Mouse (Mus musculus) skeletal muscle tissue, adult 2 months (tissue): ENCODE measurements at regions not wholly inside any gene's neighbourhood (a gene's known extent, or its start where the extent isn't known, plus 50 kb on each side); places are given as distances from the start of the nearest gene placed in this dataset.
A peak's percentile ranks its signal among the peaks of the same experiment; 100 is the strongest.

Experiments used
- DNase-seq: peaks from one replicate; pipeline ENCODE4 v3.0.0-alpha.2; 2012; ENCODE audit warnings: low read depth, low spot score

GRCm38 (mm10) chr5:133821273-133821672 is 278.2 kb upstream of the Castor2 start:
- DNase-seq: no peak

GRCm38 (mm10) chr5:133815462-133815861 is 284.0 kb upstream of the Castor2 start:
- DNase-seq: no peak

- no peak for DNase-seq
Measured at GRCm38 (mm10) chr5:133814436-133814835, 285.1 kb upstream of the Castor2 start.

- no peak for DNase-seq
Measured at GRCm38 (mm10) chr5:133812216-133812615, 287.3 kb upstream of the Castor2 start.

DNA sequence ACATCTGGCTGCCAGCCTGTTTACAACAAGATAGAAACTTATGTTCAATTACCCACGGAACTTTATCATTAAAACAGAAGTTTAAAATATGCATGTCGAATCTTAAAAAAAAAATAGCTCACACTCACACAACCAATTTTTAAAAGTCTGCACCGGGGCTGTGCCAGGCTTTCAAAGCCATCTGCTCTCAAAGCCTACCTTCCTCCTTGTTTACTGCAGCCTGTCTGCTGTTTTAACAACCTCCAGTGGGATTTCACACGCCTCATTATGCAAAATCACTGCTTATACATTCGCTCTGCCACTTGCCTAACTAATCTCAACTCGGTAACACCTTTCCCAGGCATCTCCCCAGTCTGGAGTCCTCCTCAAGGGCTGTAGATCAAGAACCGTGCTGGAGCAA is 292.6 kb upstream of the Castor2 start:
- no peak for DNase-seq

GRCm38 (mm10) chr5:133802001-133802400 is 297.5 kb upstream of the Castor2 start:
- DNase-seq: no peak

DNA sequence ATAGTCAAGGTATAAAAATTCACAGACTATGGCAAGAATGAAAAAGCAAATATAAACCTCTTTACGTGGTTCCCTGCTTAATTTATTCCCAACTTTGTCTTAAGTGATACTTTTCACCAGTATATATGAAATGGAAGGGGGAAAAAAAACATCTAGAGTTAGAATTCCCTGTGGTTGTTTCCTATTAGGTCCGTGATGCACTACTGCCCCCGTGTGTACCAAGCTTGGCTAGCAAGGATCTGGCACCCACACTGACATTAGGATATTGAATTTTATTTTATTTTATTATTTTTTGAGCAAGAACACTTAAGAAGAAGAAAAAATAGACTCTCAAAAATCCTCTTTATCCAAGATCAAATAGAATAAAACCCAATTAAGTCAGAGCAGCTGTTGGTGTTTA is 303.9 kb upstream of the Castor2 start:
- no peak for DNase-seq

DNA sequence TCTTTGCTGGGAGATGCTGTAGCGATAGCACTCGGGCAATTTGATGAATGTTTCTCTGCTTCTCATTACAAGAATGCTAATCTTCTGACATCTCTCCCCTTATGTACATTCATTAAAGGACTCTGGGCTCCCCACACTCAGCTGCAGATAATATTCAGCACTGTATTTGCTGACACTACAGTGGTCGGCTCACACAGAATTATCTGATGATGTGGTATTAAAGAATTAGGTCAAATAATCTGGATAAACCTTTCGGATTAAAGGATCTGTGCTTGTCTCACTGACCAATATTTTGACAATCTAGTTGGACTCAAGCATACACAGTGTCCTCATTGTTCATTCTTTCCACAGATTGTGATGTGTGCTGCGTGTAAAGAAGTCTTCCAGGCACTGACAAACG is 308.8 kb upstream of the Castor2 start:
- DNase-seq: no peak

DNA sequence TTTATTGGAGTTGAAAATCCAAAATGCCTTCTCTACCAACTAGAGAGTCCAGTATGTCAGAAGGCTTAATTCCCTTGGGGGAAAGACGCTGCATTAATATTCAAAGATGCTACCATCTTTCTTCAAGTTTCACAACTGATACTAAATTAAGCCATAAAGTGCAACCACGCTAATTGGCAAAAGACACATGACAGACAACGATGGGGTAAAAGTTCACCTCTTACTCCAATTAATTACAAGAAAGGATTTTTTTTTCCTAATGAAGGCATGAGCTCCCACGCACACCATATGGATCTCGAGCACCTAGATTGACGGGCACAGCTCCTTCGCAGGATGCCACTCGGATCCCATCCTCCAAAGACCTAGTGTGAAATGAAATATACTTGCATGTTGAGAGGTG is 311.5 kb upstream of the Castor2 start:
- DNase-seq: no peak

DNA sequence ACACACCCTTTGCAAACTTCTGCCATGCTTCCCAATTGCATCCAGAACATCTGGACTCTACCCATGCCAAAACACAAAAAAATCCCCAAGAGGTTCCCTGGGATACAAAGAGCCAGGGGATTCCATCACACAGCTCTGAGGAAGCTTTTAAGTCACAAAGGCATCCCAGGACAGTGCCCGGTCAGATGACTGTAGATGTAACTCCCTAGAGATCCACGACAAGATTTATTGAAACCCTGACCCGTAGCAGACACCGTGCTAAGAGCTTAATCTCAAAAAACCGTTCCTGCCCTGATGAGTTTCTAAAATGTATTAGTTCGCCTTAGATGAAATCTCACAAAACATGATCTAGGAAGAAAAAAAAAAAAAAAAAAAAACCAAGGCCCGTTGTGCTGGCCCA is 312.0 kb upstream of the Castor2 start:
- peak; percentile 24 for DNase-seq

GRCm38 (mm10) chr5:133776591-133776990 is 322.9 kb upstream of the Castor2 start:
- no peak for DNase-seq

- DNase-seq: no peak
Measured at GRCm38 (mm10) chr5:133774116-133774515, 325.4 kb upstream of the Castor2 start.

DNA sequence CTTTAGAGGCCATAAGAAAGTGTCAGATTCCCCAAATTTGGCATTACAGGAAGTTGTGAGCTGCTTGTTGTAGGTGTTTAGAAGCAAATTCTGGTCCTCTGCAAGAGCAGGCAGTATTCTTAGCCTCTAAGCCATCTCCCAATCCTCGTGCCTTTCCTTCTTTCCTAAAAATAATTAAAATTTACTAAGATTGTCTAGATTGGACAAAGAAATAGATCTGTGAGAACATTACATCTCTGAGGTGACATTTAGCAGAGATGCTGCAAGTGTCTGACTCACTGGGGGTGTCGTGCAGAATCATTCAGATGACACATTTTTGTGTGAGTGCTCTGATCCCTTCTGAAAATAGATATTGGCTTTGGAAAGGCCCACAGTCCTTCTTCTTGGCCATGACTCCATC is 330.7 kb upstream of the Castor2 start:
- no peak for DNase-seq

DNA sequence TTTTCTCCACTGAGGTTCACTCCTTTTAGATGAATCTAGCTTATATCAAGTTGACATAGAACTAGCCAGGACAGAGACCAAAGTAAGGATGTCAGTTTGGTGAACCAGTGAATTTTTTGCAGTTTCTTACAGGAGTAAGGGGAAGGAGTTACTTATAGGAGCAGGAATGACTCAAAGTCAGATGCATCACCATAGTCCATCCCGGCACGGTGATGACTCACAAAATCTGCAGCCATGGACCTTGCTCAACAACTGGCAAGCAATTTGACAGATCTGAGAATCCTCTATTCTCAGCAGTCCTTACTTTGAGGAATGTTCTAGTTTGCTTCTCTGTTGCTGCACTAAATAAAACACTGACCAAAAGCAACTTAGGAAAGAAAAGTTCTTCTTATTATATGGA is 341.7 kb upstream of the Castor2 start:
- peak; percentile 2 for DNase-seq

DNA sequence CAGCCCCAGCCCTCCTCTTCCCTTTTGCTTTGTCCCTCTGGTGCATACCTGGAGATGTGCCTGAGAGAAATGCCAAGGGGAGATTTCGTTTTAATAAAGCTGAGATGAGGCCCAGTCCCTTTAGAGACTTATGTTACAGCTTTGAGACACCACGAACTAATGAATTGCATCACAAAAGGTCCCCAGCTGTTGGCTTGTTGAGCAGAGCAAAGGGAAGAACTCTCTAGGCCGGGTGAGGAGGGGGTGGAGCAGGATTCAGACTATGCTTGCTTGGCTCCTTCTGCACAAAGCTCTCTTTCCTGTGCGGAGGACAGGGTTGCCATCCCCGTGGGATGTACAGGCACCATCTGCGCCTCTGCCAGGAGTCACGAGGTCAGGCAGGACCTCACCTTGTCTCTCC is 345.3 kb upstream of the Castor2 start:
- no peak for DNase-seq

DNA sequence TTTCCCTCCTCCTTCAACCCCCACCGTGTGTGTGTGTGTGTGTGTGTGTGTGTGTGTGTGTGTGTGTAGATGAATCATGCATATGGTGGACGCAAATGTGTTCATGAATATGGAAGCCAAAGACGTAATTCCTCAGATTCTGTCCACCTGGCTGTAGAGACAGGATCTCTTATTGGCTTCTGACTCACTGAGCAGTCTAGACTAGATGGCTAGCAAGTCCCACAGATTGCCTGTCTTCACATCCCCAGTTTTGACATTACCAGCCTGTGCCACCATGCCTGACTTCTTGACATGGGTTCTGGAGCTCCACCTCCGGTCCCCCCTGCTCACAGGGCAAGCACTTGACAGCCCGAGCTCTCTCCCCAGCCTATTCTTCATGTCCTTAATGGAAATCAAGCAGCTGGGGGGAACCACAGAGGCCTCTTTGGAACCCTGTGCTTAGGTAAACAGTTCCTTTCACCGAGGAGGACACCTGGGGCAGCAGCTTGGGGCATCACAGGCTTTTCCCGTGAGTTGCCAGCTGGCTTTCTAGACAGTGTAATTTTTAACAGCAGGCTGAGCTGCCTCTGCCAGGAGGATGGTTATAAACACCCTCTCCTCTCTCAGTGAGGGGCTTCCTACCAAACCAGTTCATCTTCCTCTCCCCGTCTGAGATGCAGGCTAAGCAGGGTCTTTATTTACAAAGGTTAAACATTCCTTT is 345.9 kb upstream of the Castor2 start:
- DNase-seq: no peak

- DNase-seq: no peak
Measured at GRCm38 (mm10) chr5:133746960-133747359, 352.6 kb upstream of the Castor2 start.

GRCm38 (mm10) chr5:133746411-133746810 is 353.1 kb upstream of the Castor2 start:
- DNase-seq: no peak

- no peak for DNase-seq
Measured at GRCm38 (mm10) chr5:133744136-133744535, 355.4 kb upstream of the Castor2 start.

GRCm38 (mm10) chr5:133743606-133744005 is 355.9 kb upstream of the Castor2 start:
- no peak for DNase-seq

GRCm38 (mm10) chr5:133731871-133732270 is 367.6 kb upstream of the Castor2 start:
- peak; percentile 24 for DNase-seq

- DNase-seq: no peak
Measured at GRCm38 (mm10) chr5:133718187-133719078, 381.1 kb upstream of the Castor2 start.

- DNase-seq: no peak
Measured at GRCm38 (mm10) chr5:133715830-133716229, 383.7 kb upstream of the Castor2 start.
